Mouse (Mus musculus): ENCODE measurements around the gene Cct2.

Cct2 gene

GRCm38 (mm10) chr10:117063254-117064021 lies at the start of gene Cct2:
Gene Cct2, minus strand, starts transcription at chr10:117063814.
- in situ Hi-C loops (cut with MboI, MseI), result no loop called here

- in situ Hi-C loops (cut with MboI, MseI), result no loop called here
Observed at GRCm38 (mm10) chr10:117112545-117112944, 48.9 kb upstream of the Cct2 start.

- in situ Hi-C loops (cut with MboI, MseI), result no loop called here
Observed at GRCm38 (mm10) chr10:117111455-117111854, 47.8 kb upstream of the Cct2 start.

- in situ Hi-C loops (cut with MboI, MseI), result no loop called here
Observed at GRCm38 (mm10) chr10:117110271-117110670, 46.7 kb upstream of the Cct2 start.

GRCm38 (mm10) chr10:117106686-117107085 lies 43.1 kb upstream of the Cct2 start:
- in situ Hi-C loops (cut with MboI, MseI), result no loop called here

- in situ Hi-C loops (cut with MboI, MseI), result no loop called here
Observed at GRCm38 (mm10) chr10:117106244-117106643, 42.6 kb upstream of the Cct2 start.

GRCm38 (mm10) chr10:117105015-117105414 lies 41.4 kb upstream of the Cct2 start:
- in situ Hi-C loops (cut with MboI, MseI), result no loop called here

- in situ Hi-C loops (cut with MboI, MseI), result no loop called here
Observed at GRCm38 (mm10) chr10:117103854-117104598, 40.4 kb upstream of the Cct2 start.

- in situ Hi-C loops (cut with MboI, MseI), result no loop called here
Observed at GRCm38 (mm10) chr10:117100175-117100574, 36.6 kb upstream of the Cct2 start.

- in situ Hi-C loops (cut with MboI, MseI), result no loop called here
Observed at GRCm38 (mm10) chr10:117097116-117097698, 33.6 kb upstream of the Cct2 start.

GRCm38 (mm10) chr10:117096096-117096495 lies 32.5 kb upstream of the Cct2 start:
- in situ Hi-C loops (cut with MboI, MseI), result no loop called here

GRCm38 (mm10) chr10:117094504-117095329 lies 31.1 kb upstream of the Cct2 start:
- in situ Hi-C loops (cut with MboI, MseI), result no loop called here

- in situ Hi-C loops (cut with MboI, MseI), result no loop called here
Observed at GRCm38 (mm10) chr10:117089628-117090027, 26.0 kb upstream of the Cct2 start.

GRCm38 (mm10) chr10:117081914-117082359 lies 18.3 kb upstream of the Cct2 start:
- in situ Hi-C loops (cut with MboI, MseI), result no loop called here

- in situ Hi-C loops (cut with MboI, MseI), result no loop called here
Observed at GRCm38 (mm10) chr10:117081326-117081725, 17.7 kb upstream of the Cct2 start.

GRCm38 (mm10) chr10:117078284-117078683 lies 14.7 kb upstream of the Cct2 start:
- in situ Hi-C loops (cut with MboI, MseI), result no loop called here

- in situ Hi-C loops (cut with MboI, MseI), result no loop called here
Observed at GRCm38 (mm10) chr10:117073176-117073575, 9.6 kb upstream of the Cct2 start.

- in situ Hi-C loops (cut with MboI, MseI), result no loop called here
Observed at GRCm38 (mm10) chr10:117072191-117072888, 8.7 kb upstream of the Cct2 start.

GRCm38 (mm10) chr10:117069109-117069508 lies 5.5 kb upstream of the Cct2 start:
- in situ Hi-C loops (cut with MboI, MseI), result no loop called here

GRCm38 (mm10) chr10:117064076-117064475 lies 462 bp upstream of the Cct2 start:
- in situ Hi-C loops (cut with MboI, MseI), result no loop called here

- in situ Hi-C loops (cut with MboI, MseI), result no loop called here
Observed at GRCm38 (mm10) chr10:117062894-117063253, 740 bp downstream of the Cct2 start.

Data from T-helper 1 cell (primary cell).